Mouse (Mus musculus) urinary bladder, postnatal 14 days (tissue): ENCODE measurements at regions not wholly inside any gene's neighbourhood (a gene's known extent, or its start where the extent isn't known, plus 50 kb on each side); places are given as distances from the start of the nearest gene placed in this dataset.

Experiments
- DNase-seq: peaks from one replicate; pipeline ENCODE4 v3.0.0; 2021; ENCODE audit warnings: low spot score

DNA sequence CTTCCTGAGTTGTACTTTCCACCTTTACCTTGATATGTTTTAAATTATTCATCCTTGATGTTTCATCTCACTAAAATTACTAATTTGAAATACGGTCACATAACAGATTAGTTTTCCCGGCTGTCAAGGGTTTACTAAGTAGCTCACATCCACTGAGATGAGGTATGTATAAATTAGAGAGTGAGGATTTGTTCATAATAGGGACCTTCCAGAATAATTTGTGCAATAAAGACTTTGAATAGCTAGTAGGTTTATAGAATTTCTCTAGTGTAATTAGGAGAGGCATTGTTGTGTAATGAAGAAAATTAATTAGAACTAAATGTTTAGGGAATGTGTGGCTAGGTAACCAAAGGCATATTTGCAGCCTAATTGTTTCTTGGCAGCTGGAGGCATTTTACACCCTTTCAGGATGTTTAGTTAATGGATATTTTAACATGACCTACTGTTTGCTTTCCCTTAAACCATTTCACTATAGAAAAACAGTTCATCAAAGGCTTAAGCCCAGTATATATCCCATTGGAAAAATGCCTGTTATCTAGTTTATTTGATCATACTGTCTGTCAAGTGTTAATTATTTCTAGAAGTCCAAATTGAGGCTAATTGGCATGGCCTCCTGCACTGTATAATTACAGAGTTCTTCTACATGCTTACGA, 70.8 kb downstream of the Mat2b start:
- no peak for DNase-seq

DNA sequence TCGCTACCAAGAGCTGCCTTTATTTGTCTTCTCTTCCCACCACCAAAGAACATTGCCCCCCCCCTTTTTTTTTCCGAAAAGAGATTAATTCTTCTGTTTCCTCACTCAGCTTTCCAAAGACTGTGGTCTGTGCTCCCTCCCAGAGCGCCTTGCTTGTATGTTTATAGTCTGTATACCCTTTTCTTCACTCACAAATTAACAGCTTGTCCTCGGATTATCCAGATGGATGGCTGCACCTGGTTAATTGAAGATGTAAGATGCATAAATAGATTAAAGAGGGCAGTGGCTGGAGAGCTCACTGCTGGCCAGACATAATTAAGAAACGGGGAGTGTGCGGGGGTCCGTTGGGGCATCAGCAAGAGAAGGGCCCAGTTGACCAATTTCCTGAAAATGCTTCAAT, 75.0 kb downstream of the Mat2b start:
- DNase-seq, result no peak

DNA sequence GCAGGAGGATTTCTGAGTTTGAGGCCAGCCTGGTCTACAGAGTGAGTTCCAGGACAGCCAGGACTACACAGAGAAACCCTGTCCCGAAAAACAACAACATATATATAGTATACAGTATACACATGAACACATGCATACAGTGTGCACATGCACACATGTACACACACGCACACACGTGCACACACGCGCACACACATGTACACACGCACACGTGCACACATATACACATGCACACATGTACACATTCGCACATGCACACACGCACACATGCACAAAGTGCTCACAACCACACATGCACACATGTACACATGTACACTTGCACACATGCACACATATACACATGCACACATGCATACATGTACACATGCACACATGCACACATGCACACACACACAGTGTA, 92.0 kb downstream of the Mat2b start:
- DNase-seq, result no peak

DNA sequence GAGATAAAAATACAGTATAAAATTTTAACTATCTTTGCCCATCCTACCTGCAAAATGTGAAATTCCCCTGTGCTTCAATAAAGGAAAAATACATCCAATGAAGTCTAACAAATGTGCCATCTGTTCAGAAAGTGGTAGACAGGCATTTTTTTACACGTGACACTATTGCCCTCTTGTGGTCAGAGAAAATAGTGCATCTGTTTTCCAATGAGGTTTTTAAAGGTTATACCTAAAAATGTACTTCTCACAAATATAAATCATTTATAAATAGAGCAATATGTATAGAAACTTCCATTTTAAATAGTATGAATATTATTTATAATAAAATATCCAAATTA, 93.5 kb downstream of the Mat2b start:
- no peak for DNase-seq

DNA sequence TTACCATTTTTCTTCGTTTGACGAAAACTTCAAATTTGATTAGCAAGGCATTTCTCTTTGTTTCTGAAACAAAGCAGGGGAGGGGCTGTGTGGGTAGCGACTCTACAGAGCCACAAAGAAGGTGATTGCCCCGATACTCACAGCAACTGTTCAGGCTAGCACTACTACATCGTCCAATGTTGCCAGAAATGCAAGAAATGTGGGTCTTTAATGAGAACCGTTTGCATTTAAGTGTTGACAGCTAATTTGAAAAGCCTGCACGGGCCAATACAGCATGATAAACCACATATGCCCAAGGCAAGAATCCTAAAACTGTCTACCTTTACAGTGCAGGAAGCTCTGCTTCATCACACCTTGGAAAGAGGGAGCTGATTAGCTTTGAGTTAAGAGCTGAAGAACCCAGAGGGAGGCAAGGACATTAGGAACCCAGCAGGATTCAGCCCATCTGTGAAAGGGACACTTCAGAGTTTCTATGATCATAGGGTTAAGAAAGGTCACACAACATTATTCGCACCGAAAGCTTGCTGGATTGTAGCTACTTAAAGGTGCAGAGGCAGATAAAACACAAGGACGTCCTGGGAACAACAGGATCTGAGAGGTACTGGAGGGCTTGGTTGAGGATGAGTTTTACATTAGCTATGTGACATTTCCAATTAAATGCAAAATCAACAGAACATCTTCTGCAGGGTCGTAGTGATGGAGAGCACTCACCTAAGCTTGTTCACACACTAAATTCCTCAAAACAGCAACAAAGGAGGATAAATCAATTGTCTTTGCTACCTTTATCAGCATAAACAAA, 94.0 kb downstream of the Mat2b start:
- DNase-seq, result no peak

DNA sequence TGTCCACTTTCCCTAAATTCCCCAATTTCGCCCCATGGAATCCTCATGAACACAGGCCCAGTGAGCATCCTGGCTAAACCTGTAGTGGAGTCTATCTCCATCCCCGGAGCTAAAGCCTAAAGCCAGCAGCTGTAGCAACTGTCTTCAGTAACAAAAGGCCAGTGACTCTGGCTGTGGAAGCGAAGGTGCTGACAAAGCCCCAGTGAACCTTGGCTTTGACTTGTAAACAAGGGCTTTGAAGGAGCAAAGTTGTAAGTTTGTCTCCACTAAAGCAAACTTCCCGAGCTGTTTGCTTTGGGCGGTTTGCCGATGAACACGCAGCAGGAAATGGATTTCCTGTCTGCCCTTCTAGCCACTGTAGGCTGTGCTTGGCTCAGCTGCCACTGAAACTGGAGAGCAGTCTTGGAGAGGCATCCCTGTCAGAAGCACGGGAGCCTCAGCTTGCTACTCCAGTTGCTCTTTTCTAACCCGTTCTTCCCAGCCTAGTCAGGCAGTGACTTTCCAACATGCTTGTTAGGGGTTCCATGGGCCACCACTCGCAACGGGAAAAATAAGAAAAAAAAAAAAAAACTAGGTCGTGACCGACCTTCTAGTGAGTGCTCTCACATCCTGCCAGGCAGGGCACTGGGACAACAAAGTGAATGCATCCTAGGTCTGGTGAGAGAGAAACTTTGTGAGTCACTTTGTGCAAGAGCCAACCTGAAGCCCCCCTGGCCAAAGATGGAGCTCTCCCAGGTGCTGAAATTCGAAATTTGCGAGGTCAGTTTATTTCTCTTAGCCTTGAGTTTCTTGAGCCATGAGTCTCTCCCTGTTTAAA, 94.8 kb downstream of the Mat2b start:
- peak; percentile 5 for DNase-seq

DNA sequence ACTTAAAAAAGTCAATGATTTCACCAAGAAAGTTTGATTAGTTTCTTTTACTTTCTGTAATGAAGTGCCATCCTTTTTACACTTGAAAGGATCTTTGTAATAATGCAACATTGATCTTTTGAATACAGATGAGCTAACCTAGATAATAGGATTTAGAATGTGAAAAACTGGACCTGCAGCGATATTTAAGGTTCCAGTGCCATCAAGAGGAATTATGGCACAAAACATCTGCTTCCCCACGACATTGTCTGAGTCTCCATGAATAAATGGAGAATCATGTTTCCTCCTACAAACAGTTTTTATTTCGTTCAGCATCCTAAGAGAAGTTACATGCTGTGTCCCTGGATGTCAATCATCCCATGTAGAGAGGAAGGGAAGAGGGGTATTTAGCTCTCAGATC, 98.7 kb downstream of the Mat2b start:
- no peak for DNase-seq

DNA sequence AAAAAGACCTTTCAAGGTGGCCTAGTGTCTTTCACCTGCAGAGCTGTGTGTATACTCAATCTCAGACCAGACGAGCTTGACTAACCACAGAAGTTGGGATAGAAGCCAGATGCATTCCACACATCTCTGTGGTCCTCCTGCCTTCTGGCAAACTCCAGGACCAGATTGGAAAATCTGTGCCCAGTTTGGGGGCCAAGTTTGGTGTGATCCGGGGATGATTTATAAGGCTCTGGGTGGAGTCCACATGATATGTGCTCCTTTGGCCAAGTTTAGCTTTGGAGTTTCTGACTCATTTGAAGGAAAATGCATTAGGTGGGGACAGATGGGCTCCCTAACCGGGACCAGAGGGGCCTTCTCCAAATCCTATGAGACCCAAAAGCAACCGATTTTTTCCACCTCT, 102.9 kb downstream of the Mat2b start:
- DNase-seq, result no peak

DNA sequence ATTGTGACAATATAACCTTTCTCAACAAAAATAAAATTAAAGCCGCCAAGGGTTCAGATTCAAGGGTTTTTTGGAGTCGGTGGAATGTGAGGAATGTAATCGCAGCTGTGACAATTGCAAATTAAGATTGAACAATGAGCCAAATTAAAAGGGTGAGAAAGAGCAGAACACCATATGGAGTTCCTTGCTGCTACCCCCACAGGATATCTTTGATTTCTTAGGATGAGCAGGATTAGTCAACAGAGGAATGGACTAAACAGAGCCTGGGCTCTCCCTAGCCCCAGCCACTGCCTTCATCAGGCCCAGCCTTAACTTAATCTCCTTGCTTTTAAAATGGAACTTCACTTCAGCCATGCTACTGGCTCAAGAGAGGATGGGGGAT, 121.3 kb downstream of the Mat2b start:
- no peak for DNase-seq

DNA sequence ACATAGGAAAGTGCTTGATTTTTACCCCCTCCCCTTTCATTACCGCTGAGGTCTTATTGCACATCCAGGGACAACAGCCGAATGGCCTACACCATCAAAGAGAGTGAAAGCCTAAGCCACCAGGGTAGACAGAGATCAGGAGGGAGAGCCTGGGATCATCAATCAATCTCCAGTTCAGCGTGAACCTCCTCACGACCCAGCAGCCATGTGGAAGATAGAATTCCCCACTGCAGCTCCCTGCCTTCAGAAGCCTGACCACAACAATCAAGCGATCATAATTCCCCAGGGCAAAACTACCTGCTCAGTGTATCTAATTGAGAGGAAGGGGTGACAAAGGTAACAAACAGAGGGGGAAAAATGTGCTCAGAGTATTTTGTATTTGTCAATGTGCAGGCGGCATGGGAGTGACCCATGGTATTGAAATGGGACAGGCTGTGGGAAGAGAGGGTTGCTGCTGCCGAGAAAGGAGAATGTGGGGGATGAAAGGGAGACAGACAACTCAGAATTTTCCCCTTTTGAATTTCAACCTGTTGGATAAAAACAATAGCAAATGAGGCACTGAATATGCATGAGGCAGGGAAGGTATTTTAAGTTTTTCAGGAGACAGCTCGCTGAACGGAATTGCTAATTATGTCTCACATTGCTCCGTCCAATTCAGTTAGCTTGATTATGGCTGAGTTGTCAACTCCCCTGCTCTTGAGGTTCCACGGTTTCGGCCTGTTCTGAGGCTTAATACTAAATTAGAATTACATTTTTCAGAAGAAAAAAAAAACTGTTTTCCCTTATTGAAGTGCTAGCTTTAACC, 121.8 kb downstream of the Mat2b start:
- DNase-seq, result no peak

DNA sequence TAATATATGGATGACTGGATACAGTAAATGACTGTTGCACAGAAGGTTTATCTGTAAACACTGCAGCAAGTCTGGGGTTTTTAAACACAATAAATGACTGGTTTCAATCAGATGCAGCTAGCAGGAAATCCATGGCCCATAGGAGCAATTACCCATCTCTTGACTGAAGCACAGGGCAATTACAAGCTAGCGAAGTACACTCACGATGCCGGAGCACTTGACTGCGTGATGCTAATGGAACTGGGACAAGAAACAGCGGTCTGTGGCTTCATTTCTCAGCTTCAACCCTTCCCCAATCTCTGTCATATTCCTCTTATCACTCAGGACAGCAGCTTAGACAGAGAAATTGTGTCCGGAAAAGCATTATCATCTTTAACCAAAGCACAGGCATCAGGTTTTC, 132.1 kb downstream of the Mat2b start:
- no peak for DNase-seq

DNA sequence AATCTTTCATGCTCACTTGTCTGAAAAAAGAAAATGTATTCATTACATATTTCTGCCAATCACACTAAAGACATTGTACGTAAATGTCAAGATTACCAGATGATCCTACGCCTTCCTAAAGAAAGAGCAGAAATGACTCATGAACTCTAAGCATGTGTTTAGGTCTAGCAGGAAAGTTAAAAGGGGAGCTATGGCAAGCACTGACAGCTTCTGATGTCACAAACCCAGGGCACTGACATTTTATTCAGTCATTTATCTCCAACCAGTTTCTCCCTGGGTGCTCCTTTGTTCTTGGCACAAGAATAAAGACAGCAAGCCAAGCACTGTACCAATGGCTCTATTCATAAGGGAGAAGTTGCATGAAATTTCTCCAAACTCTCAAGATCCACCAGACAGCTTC, 133.0 kb downstream of the Mat2b start:
- DNase-seq, result no peak

DNA sequence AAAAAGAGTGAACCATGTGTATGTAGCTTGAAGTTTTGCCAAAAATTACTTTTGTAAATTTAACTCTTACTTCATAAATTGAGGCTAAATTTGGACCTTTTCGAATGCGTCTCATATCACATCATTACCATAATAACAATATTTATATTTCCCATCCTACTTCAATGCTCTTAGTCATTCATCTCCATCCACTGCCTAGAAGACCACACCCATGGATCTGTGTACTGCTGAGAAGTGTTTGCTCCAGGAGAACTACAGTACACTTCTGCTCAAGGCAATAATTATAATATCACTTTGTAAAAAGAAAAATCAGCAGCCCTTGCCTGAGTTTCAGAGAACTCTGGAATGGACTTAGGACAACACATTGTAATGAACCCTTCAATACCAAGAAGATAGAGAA, 133.6 kb downstream of the Mat2b start:
- DNase-seq, result no peak

DNA sequence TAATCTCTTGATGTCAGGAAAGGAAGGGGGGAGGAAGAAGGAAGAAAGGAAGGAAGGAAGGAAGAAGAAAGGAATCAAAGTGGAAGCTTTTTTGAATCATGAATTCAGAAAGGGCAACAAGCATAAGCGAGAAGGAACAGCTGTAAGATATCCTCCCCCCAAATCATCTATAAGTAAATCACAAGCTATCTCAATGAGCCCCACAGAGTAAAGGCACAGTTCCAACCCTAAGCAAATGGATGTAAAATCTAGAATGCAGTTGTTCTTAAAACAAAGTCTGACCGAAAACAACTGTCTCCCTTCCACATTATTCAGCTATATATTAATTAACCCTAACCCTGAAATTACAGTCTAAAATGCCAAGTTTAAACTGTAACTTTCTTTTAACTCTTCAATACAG, 136.5 kb downstream of the Mat2b start:
- DNase-seq, result no peak

DNA sequence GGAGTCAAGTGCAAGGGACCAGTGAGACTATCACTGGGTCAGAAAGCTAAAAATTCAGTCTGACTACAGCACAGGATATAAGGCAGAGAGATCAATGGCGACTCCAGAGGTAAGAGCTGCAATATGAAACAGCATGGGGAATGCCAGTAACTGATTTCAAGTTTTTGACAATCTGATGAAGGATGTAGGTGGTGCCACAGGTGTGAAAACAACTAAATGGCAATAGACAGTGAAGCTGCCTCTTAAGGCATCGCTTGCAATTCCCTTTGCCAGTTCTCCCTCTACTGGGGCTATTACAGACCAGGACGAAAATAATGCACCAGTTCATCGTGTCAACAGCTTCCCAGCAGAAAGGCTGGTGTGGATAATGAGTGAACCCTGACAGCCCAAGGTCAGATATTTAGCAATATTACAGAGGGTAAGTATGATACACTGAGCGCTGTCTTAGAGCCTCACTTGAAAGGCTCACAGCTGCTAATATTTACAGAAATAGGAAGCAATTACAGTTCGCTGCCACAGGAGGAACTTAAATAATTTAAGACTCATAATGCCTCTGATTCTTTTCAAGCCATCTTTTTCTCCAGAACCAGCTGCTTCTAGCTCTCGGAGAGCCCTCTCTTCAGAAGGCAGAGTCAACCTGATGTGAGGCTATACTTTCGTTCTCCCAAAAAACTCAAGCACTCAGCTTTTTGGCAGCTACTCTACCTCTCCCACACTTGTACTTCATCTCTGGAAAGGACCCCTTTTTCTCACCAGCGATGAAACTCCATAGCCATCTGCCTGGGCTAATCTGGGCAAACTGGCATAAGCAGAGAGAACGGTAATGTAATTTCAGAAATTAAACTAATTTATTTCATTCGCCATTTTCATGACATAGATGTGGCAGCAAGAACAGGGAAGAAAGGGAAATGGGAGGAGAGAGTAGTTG, 139.9 kb downstream of the Mat2b start:
- no peak for DNase-seq

DNA sequence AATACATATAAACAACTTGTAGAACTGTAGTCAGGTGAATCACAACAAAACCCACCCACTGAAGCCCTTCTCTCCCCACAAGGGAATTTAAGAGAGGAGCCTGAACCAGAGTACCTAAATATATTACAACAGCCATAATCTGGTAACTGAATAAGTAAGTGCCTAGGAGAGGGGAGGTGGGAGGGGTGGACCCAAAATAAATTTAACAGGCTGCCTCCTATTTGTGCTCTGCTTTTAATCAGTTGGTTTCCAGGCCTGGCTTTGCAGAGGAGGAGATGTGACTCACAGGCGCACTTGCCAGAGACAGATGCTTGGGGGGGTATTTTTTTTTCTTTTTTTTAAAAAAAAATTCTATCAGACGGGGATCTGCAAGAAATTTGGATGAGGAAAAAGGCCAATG, 142.9 kb downstream of the Mat2b start:
- no peak for DNase-seq

DNA sequence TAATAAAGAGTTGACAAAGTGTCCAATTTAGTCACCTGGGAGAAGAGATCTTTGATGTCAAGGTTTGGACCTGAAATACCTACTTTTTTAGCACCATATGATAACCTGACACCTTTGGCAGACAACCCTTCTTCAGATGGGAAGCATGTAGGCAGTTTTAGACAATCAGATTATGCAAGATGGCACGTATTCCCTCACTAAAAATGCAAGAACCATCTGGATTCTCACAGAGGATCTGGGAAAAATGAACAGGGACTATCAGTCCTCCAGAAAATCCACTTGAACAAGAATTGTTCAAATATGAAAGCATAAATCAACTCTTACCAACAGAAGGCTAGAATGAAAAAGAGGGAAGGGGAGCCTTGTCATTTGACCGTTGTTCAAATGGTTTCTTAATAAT, 148.4 kb downstream of the Mat2b start:
- no peak for DNase-seq

DNA sequence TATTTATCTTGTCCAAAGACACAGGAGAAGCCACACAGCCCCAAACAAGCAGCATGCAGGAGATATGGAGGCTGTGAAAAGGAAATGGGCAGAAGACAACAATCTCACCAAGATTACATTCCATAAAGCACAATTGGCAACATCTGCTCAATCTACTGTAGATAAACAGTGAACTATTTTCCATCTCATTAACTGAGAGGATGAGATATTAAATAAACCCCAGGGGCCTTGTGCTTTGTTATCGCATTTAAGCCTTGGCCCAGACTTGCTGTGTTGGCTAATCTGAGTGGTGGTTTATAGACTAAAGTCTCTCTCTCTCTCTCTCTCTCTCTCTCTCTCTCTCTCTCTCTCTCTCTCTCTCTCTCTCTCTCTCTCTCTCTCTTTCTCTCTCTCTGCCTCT, 149.5 kb downstream of the Mat2b start:
- DNase-seq, result no peak

DNA sequence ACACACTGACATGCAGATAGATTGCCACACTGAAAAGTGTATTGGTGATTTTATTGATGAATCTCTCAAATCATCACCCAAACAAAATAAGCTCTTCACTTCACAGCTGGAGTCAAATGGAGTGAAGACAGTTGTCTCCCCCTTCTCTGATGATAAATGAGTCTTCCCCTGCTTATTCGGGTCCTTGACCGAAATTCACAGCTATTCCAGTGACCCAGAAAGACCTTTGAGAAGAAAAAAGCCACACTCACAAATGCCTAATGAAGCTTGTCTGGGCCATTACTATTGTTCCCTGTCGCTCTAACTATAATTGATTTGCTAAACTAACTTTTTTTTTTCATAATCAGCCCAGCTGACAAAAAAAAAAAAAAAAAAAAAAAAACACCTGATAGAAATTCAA, 154.8 kb downstream of the Mat2b start:
- DNase-seq, result no peak

DNA sequence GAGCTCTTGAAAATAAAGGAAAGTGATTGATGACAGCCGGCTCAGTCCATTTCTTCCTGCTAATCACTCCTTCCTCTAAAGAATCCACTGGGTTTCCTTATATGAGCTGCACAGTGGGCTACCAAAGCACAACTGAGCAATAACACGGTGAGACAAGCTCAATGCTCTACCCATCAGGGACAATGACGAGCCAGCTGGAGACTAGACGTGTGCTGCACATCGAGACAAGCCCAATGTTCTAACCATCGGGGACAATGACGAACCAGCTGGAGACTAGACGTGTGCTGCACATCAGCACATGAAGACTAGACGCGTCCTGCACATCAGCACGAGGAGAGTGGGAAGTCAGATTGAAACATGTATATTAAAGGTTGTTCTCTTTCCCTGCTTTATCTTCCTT, 155.2 kb downstream of the Mat2b start:
- no peak for DNase-seq

DNA sequence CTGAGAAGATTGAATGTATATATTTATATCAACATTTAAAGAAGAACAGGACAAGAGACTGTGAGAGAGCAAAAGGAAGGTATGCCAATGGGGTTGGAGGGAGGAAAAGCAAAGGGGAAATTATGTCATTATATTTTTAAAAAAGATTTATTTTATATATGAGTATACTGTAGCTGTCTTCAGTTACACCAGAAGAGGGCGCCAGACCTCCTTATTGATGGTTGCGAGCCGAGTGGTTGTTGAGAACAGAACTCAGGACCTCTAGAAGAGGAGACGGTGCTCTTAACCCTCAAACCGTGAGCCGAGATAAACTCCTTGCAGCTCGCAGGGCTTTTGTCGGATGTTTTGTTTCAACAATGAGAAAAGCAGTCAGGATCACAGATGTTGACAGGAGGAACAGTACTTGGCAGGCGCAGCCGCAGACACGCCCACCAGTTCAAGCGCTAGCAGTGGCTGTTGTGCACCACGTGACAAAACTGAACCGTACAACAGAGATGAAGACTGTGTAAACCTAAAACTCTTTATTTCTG, 158.7 kb downstream of the Mat2b start:
- no peak for DNase-seq
